Mouse (Mus musculus): ENCODE data around the gene Cyp4f39.
"Not testable (repeated sequence)": the region's sequence is repeated elsewhere in the genome, so short reads cannot be mapped to it uniquely, and the experiment has no call there.

Gene Cyp4f39

GRCm38 (mm10) chr17:32470795-32471194 is 18.3 kb downstream of the Cyp4f39 start:
- ATAC-seq (ENCODE audit: insufficient number of reproducible peaks, low FRiP score, low TSS enrichment), result no peak

GRCm38 (mm10) chr17:32472176-32472575 is 19.7 kb downstream of the Cyp4f39 start:
- no peak for ATAC-seq (ENCODE audit: insufficient number of reproducible peaks, low FRiP score, low TSS enrichment)

- no peak for ATAC-seq (ENCODE audit: insufficient number of reproducible peaks, low FRiP score, low TSS enrichment)
Observed at GRCm38 (mm10) chr17:32474954-32475560, 22.5 kb downstream of the Cyp4f39 start.

GRCm38 (mm10) chr17:32477204-32477603 is 24.7 kb downstream of the Cyp4f39 start:
- ATAC-seq (ENCODE audit: insufficient number of reproducible peaks, low FRiP score, low TSS enrichment), result no peak

- no peak for ATAC-seq (ENCODE audit: insufficient number of reproducible peaks, low FRiP score, low TSS enrichment)
Observed at GRCm38 (mm10) chr17:32478727-32479126, 26.2 kb downstream of the Cyp4f39 start.

- no peak for ATAC-seq (ENCODE audit: insufficient number of reproducible peaks, low FRiP score, low TSS enrichment)
Observed at GRCm38 (mm10) chr17:32479554-32480506, 27.3 kb downstream of the Cyp4f39 start.

GRCm38 (mm10) chr17:32481766-32482165 is 29.2 kb downstream of the Cyp4f39 start:
- ATAC-seq (ENCODE audit: insufficient number of reproducible peaks, low FRiP score, low TSS enrichment), result no peak

- ATAC-seq (ENCODE audit: insufficient number of reproducible peaks, low FRiP score, low TSS enrichment), result peak; percentile 89
Observed at GRCm38 (mm10) chr17:32483200-32483599, 30.7 kb downstream of the Cyp4f39 start.

- no peak for ATAC-seq (ENCODE audit: insufficient number of reproducible peaks, low FRiP score, low TSS enrichment)
Observed at GRCm38 (mm10) chr17:32492349-32492980, 39.9 kb downstream of the Cyp4f39 start.

- ATAC-seq (ENCODE audit: insufficient number of reproducible peaks, low FRiP score, low TSS enrichment), result peak; percentile 52; the same call in 1 of the 2 replicates
Observed at GRCm38 (mm10) chr17:32494601-32495000, 42.1 kb downstream of the Cyp4f39 start.

GRCm38 (mm10) chr17:32500511-32500910 is 48.0 kb downstream of the Cyp4f39 start:
- ATAC-seq (ENCODE audit: insufficient number of reproducible peaks, low FRiP score, low TSS enrichment), result not testable (repeated sequence)

- no peak for ATAC-seq (ENCODE audit: insufficient number of reproducible peaks, low FRiP score, low TSS enrichment)
Observed at GRCm38 (mm10) chr17:32501051-32501450, 48.5 kb downstream of the Cyp4f39 start.

- no peak for ATAC-seq (ENCODE audit: insufficient number of reproducible peaks, low FRiP score, low TSS enrichment)
Observed at GRCm38 (mm10) chr17:32503111-32503510, 50.6 kb downstream of the Cyp4f39 start.

- ATAC-seq (ENCODE audit: insufficient number of reproducible peaks, low FRiP score, low TSS enrichment), result no peak; the same call in 1 of the 2 replicates
Observed at GRCm38 (mm10) chr17:32505851-32506728, 53.6 kb downstream of the Cyp4f39 start, which contains the start of gene Cyp4f17. TSS of gene Cyp4f17 (plus strand) at chr17:32506050.

GRCm38 (mm10) chr17:32506729-32507245 is 54.3 kb downstream of the Cyp4f39 start:
- no peak for ATAC-seq (ENCODE audit: insufficient number of reproducible peaks, low FRiP score, low TSS enrichment)

GRCm38 (mm10) chr17:32516126-32516525 is 63.6 kb downstream of the Cyp4f39 start:
- no peak for ATAC-seq (ENCODE audit: insufficient number of reproducible peaks, low FRiP score, low TSS enrichment)

GRCm38 (mm10) chr17:32521981-32522380 is 69.5 kb downstream of the Cyp4f39 start:
- ATAC-seq (ENCODE audit: insufficient number of reproducible peaks, low FRiP score, low TSS enrichment), result no peak

GRCm38 (mm10) chr17:32522386-32522785 is 69.9 kb downstream of the Cyp4f39 start:
- ATAC-seq (ENCODE audit: insufficient number of reproducible peaks, low FRiP score, low TSS enrichment), result no peak

- no peak for ATAC-seq (ENCODE audit: insufficient number of reproducible peaks, low FRiP score, low TSS enrichment)
Observed at GRCm38 (mm10) chr17:32522816-32523215, 70.3 kb downstream of the Cyp4f39 start.

GRCm38 (mm10) chr17:32523895-32524294 is 71.4 kb downstream of the Cyp4f39 start:
- ATAC-seq (ENCODE audit: insufficient number of reproducible peaks, low FRiP score, low TSS enrichment), result no peak

Data from cerebellum, adult (tissue).